Mouse (Mus musculus): ENCODE data around the gene Ric8b.

Gene Ric8b

DNA sequence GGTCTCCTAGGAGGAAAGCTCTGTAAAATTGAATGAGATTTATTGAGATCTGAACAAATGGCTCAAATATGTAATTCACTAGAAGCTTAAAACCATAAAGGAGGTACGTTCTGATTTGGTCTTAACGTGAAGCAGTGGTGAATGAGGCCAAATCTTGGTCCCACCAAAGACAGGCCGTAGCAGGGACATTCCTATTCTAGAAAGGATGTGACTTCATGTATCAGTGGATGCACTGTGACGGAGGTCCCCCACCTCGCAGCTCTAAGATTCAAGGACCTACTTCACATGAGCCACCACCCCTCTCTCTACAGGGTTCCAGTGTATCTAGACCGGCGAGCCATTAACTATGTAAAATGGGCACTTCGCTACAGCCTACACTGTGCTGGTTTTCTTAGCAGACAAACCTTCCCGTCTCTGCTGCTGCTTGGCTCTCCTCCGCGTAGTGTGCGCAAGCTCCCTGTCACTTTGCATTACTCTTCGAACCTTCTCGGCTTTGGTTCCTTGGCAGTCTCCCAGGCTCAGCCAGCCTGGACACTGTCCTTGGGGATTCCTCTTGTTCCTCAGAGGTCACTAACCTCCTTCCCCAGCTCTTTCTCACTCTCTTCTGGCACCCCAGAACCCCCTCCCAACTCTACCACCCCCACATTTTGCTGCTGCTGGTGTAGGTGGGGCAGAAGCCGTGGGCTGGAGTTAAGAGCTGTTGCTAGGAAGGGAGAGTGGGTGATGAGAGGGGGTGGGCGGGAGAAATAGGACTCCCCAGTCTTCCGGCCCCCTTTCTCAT, 8.2 kb upstream of the Ric8b start:
- DNase-seq (ENCODE audit: low read depth) = no peak

GRCm38 (mm10) chr10:84910194-84910593, 7.2 kb upstream of the Ric8b start:
- no peak for DNase-seq (ENCODE audit: low read depth)

DNA sequence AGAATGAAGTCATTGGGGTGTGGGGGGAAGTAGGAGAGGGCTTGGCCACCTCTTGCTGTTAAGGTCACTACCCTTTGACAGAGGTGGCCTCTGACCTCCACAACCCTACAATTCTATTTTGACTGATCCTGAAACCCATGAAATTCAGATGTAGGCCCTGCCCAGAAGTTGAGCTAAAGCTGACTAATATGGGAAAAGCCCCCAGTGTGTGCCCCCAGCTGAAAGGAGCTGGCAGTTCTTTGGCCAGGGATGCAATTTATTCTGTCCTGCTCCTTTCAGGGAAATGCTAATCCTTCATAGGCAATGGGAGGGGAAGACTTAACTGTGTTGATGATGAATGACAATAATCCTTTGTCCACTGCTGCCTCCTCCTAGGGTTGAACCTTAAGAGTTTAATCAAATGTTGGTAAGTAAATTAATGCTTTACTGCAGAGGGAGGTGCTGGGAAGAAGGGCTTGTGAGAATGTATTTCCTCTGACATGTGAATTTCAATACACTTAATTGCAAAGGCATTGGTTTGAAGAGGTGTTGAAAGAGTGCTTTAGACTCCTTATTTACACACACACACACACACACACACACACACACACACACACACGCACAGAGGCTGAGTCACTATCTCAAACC, 6.5 kb upstream of the Ric8b start:
- DNase-seq (ENCODE audit: low read depth) = no peak

GRCm38 (mm10) chr10:84913148-84913547, 4.3 kb upstream of the Ric8b start:
- DNase-seq (ENCODE audit: low read depth) = no peak

DNA sequence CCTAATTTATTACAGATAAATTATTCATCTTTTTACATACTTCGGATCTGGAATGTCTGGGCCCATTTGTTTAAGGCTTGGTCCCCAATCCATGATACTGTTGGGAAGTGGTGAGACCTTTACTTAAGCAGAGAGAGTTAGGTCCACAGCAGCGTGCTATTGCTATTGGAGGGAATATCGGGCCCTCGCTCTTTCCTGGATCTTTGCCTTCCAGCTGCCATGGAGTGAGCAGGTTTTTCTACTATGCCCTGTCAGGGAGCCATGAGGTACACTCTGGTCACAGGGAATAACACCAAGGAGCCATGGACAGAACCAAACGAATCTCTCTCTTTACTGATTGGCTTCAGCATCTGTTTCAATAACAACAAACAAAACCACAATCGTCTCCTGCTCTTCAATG, 1.9 kb upstream of the Ric8b start:
- DNase-seq (ENCODE audit: low read depth) = no peak

GRCm38 (mm10) chr10:84917731-84918095, 297 bp downstream of the Ric8b start:
- no peak for DNase-seq (ENCODE audit: low read depth)

DNA sequence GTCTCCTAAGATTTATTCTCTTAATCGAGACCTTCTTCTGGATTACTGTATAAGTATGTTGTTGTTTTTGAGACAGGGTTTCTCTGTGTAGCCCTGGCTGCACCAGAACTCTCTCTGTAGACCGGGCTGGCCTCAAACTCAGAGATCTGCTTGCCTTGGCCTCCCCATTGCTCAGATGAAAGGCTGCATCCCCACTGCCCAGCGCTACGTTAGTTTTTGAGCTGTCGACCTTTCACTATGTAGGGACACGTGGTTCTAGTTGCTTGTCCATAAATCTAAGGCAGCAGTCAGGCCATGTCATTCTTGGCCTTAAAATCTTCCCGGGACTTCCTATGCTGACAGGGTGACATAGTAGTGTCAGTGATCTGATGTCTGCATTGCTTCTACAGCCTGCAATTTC, 8.9 kb downstream of the Ric8b start:
- DNase-seq (ENCODE audit: low read depth) = no peak

GRCm38 (mm10) chr10:84926885-84927284, 9.5 kb downstream of the Ric8b start:
- no peak for DNase-seq (ENCODE audit: low read depth)

DNA sequence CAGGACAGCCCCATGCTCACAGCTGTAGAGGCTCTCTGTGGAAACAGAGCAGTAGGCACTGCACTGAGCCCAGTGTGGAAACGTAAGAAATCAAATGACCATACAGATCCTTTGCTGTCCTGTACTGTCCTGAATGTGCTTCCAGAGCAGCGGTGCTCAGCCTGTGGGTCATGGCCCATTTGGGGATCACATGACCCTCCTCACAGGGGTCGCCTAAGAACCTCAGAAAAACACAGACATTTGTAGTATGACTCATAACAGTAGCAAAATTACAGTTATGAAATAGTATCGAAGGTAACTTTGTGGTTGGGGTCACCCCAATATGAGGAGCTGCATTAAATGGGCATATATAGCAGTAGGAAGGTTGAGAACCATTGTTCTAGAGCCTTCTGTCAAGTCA, 11.0 kb downstream of the Ric8b start:
- DNase-seq (ENCODE audit: low read depth) = no peak

GRCm38 (mm10) chr10:84935553-84936209, 18.3 kb downstream of the Ric8b start:
- DNase-seq (ENCODE audit: low read depth) = peak; percentile 39

- DNase-seq (ENCODE audit: low read depth) = no peak
Observed at GRCm38 (mm10) chr10:84936832-84937515, 19.6 kb downstream of the Ric8b start.

DNA sequence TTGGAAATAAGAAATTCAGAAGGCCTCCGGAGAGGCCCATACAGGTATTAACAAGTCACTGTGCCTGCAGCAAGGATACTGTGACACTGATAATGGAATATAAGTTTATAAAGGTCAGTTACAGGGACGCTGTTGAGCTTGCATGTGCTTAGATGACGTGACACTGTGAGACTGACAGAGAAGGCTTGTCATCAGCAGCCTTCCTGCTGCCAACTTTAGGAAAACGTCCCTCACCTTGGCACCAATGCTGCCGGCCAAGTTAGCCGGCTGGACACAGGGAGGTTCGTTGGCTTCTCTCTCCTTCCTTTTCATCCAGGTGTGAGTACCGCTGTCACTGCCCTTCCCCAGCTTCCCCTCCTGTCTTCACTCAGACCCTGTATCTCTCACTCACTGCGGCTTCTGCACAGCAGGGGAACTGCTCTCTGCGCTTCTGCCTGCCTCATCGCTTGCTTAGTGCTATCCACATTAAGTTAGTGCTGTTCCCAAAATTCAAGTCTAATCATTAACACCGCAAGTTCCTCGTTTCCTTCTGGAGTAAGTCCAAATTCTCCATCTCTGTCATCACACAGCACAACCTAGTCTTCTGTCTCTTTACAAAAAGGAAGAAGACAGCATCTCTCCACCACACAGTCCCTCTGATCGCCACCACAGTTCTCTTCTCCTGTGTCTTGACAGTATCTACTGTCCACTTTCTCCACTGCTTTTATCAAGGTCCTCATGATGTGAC, 20.8 kb downstream of the Ric8b start:
- DNase-seq (ENCODE audit: low read depth) = no peak

- DNase-seq (ENCODE audit: low read depth) = no peak
Observed at GRCm38 (mm10) chr10:84938886-84939285, 21.5 kb downstream of the Ric8b start.

GRCm38 (mm10) chr10:84940356-84940755, 22.9 kb downstream of the Ric8b start:
- DNase-seq (ENCODE audit: low read depth) = no peak

GRCm38 (mm10) chr10:84945692-84946091, 28.3 kb downstream of the Ric8b start:
- DNase-seq (ENCODE audit: low read depth) = peak; percentile 22

- DNase-seq (ENCODE audit: low read depth) = no peak
Observed at GRCm38 (mm10) chr10:84948970-84949683, 31.7 kb downstream of the Ric8b start.

GRCm38 (mm10) chr10:84949684-84950010, 32.2 kb downstream of the Ric8b start:
- no peak for DNase-seq (ENCODE audit: low read depth)

- no peak for DNase-seq (ENCODE audit: low read depth)
Observed at GRCm38 (mm10) chr10:84950384-84950783, 33.0 kb downstream of the Ric8b start.

GRCm38 (mm10) chr10:84954236-84954635, 36.8 kb downstream of the Ric8b start:
- no peak for DNase-seq (ENCODE audit: low read depth)

- peak; percentile 85 for DNase-seq (ENCODE audit: low read depth)
Observed at GRCm38 (mm10) chr10:84956173-84956572, 38.8 kb downstream of the Ric8b start.

DNA sequence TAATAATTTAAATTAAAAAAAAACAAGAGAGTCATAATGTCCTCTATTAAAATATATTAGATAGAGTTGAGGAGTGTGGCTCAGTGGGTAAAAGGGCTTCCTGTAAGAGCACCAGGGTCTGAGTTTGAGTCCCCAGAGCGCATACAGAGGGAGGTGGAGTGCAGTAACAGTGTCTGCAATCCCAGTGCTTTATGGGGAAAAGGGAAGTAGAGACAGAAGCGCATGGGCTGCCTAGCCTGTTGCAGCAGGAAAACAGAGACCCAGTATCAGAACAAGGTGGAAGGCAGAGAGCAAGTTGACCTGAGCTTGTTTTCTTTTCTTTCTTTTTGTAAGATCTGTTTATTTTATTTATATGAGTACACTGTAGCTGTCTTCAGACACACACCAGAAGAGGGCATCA, 41.2 kb downstream of the Ric8b start:
- peak; percentile 10 for DNase-seq (ENCODE audit: low read depth)
